Mouse (Mus musculus) left cerebral cortex, postnatal 25 days (tissue): ENCODE measurements at regions not wholly inside any gene's neighbourhood (a gene's known extent, or its start where the extent isn't known, plus 50 kb on each side); places are given as distances from the start of the nearest gene placed in this dataset.

Experiments
- DNase-seq, 2 experiments: peaks; one replicate each; pipeline ENCODE4 v3.0.0; 2022; ENCODE audit warnings: low spot score in 2 of 2, mixed read lengths in 1 of 2
- intact Hi-C: fragments of 180-260 bp; cut with DNase I; formaldehyde crosslinking; loops from one replicate; pipeline ENCODE4 v1.15.1; 2025

- DNase-seq = no peak
- intact Hi-C loops = no loop called here
Measured at GRCm38 (mm10) chr5:79275346-79275745, 1744.6 kb upstream of the Adgrl3 start.

GRCm38 (mm10) chr5:79300001-79300723, 1719.8 kb upstream of the Adgrl3 start:
- intact Hi-C loops = loop anchor here (10.0 kb wide), 1 partner anchor 1495 kb away; no protein-coding TSS in a partner anchor
- DNase-seq = peak; percentile 2 to 22

- intact Hi-C loops = loop anchor here (10.0 kb wide), 1 partner anchor 1501 kb away; no protein-coding TSS in a partner anchor
- peak in 1 of 2 experiments; percentile 38 for DNase-seq
Measured at GRCm38 (mm10) chr5:79306181-79306580, 1713.8 kb upstream of the Adgrl3 start.
